Mouse (Mus musculus): ENCODE measurements around the gene Chtop. TPM values are rescaled to one million over a fixed set of nuclear protein-coding genes. Genes with fewer than 3 reads are reported as not detected.

Chtop gene
- polyA plus RNA-seq, 1 experiment from 2014 or later: 151 TPM

DNA sequence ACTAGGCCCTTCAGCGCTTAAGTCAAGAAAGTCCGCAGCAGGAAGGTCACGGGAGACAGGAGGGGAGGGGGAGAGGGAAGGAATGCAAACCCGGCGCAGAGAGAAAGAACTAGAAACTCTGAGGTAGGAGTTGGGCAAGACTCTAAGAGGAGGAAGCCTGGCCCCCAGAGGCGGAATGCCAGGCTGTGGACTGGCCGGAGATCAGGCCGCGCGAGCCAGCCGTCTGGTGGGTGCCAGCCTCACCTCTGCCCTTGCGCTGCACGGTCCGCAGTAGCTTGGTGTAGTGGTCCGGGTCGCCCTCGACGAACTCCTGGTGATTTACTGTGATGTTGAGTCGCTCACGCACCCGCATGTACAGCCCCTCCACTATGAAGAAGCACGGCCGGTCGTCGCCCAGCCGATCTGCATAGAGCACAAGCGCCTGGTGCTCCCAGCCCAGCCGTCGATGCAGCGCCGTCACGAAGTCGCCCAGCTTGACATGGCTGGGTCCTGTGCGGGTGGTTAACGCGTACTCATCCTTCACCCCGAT lies 44.7 kb downstream of the Chtop start:
- ATAC-seq (replicated peaks; ENCODE audit: low FRiP score) (peak; percentile 12), DNase-seq (ENCODE audit: low spot score) (no peak)
- Histone ChIP-seq H3K9ac (ENCODE audit: low read length) (no peak overlapping the region; the same call in 1 of the 2 replicates), H3K27me3 (ENCODE audit: control insufficient read depth, insufficient read depth, low read length) (peaks cover 39% of the 10 kb centered on the region), H3K36me3 (ENCODE audit: control insufficient read depth, insufficient read depth, low read length) (no peaks in the 10 kb centered on the region), H3K4me1 (replicated peaks; ENCODE audit: control insufficient read depth, insufficient read depth, low read length) (peaks cover 9% of the 10 kb centered on the region; the same call in 1 of the 2 replicates), H3K4me2 (ENCODE audit: low read depth, low read length, severe bottlenecking) (peak overlapping the region; percentile 77), H3K9me3 (ENCODE audit: control insufficient read depth, low read length) (no peaks in the 10 kb centered on the region), H3K27ac (ENCODE audit: low read depth, low read length) (no peak overlapping the region), H3K4me3 (ENCODE audit: low read depth, low read length) (peak overlapping the region; percentile 41)
- 11% methylated on average over 37 of the region's 37 CpGs for WGBS

DNA sequence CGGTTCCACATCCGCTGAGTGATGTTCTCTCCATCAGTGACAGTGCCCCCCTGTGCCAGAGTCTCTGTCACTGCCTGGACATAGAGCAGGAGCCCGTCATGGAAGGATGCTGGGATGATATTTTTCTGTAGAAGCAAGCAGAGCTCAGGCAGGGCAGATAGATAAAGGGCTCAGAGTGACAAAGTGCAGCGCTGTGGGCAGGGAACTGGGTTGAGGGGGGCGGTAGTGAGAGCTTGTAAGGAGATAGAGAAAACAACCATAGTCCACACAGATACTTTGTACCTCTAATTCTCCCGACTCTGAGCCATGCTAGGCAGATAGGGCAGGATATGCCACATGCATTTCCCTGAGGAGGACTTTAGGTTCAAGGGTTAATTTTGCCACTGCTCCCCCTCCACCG lies 46.7 kb downstream of the Chtop start:
- Histone ChIP-seq H3K4me2 (ENCODE audit: low read depth, low read length, severe bottlenecking) (no peak overlapping the region), H3K9me3 (ENCODE audit: control insufficient read depth, low read length) (no peaks in the 10 kb centered on the region), H3K36me3 (ENCODE audit: control insufficient read depth, insufficient read depth, low read length) (no peaks in the 10 kb centered on the region), H3K27me3 (ENCODE audit: control insufficient read depth, insufficient read depth, low read length) (peaks cover 39% of the 10 kb centered on the region), H3K4me1 (replicated peaks; ENCODE audit: control insufficient read depth, insufficient read depth, low read length) (peaks cover 9% of the 10 kb centered on the region; the same call in 1 of the 2 replicates), H3K9ac (ENCODE audit: low read length) (no peak overlapping the region), H3K27ac (ENCODE audit: low read depth, low read length) (no peak overlapping the region), H3K4me3 (ENCODE audit: low read depth, low read length) (no peak overlapping the region)
- no peak for DNase-seq (ENCODE audit: low spot score)
- WGBS: 31% methylated on average over 7 of the region's 7 CpGs
- ATAC-seq (replicated peaks; ENCODE audit: low FRiP score): no peak

DNA sequence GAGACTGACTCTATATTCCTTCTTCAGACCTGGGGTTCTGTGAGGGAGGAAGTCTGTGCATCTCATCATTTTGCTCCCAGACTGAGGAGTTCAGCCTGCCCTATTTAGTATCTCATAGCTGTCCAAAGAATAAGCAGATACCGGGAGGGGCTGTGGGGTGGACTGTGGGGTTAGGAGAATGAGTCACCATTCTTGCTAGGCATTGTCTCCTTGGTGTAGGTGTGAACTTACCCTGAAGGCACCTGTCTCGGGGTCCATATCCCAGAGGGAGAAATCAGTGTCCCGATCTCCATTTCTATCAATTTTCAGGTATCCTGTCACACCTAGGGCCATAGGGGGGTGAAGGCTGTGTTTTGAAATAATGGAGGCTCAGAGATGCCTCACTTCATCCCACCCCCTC lies 47.4 kb downstream of the Chtop start:
- Histone ChIP-seq H3K36me3 (ENCODE audit: control insufficient read depth, insufficient read depth, low read length) (no peaks in the 10 kb centered on the region), H3K4me3 (ENCODE audit: low read depth, low read length) (no peak overlapping the region), H3K4me2 (ENCODE audit: low read depth, low read length, severe bottlenecking) (no peak overlapping the region), H3K4me1 (replicated peaks; ENCODE audit: control insufficient read depth, insufficient read depth, low read length) (peaks cover 9% of the 10 kb centered on the region; the same call in 1 of the 2 replicates), H3K27me3 (ENCODE audit: control insufficient read depth, insufficient read depth, low read length) (peaks cover 39% of the 10 kb centered on the region), H3K9ac (ENCODE audit: low read length) (no peak overlapping the region), H3K27ac (ENCODE audit: low read depth, low read length) (no peak overlapping the region), H3K9me3 (ENCODE audit: control insufficient read depth, low read length) (no peaks in the 10 kb centered on the region)
- ATAC-seq (replicated peaks; ENCODE audit: low FRiP score): no peak
- DNase-seq (ENCODE audit: low spot score): no peak
- 89% methylated on average over 3 of the region's 3 CpGs for WGBS

DNA sequence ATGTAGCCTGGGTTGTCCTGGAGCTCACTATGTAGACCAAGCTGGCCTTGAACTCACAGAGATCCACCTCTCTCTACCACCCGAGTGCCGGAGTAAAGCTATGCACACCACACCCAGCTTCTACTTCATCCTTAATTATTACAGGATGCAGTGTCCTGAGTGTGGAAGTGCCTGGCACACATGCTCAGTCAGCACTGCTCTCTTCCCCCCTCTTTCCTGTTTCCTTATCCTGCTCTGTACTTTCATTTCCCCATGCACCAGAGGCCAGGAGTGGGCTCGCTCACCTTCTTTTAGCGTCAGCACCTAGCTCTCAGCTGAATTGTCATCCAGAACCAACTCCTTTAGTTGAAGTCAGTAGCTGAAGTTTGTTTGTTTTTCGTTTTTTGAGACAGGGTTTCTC lies 49.0 kb downstream of the Chtop start:
- H3K4me2 ChIP-seq (ENCODE audit: low read depth, low read length, severe bottlenecking): no peak overlapping the region
- ATAC-seq (replicated peaks; ENCODE audit: low FRiP score): no peak
- H3K27ac ChIP-seq (ENCODE audit: low read depth, low read length): no peak overlapping the region
- H3K4me1 ChIP-seq (replicated peaks; ENCODE audit: control insufficient read depth, insufficient read depth, low read length): peaks cover 4% of the 10 kb centered on the region; the same call in 1 of the 2 replicates
- H3K9me3 ChIP-seq (ENCODE audit: control insufficient read depth, low read length): no peaks in the 10 kb centered on the region
- no peaks in the 10 kb centered on the region for H3K36me3 ChIP-seq (ENCODE audit: control insufficient read depth, insufficient read depth, low read length)
- peaks cover 31% of the 10 kb centered on the region for H3K27me3 ChIP-seq (ENCODE audit: control insufficient read depth, insufficient read depth, low read length)
- no peak overlapping the region for H3K9ac ChIP-seq (ENCODE audit: low read length)
- DNase-seq (ENCODE audit: low spot score): no peak
- H3K4me3 ChIP-seq (ENCODE audit: low read depth, low read length): no peak overlapping the region
- WGBS: 77% methylated on average over 5 of the region's 5 CpGs

DNA sequence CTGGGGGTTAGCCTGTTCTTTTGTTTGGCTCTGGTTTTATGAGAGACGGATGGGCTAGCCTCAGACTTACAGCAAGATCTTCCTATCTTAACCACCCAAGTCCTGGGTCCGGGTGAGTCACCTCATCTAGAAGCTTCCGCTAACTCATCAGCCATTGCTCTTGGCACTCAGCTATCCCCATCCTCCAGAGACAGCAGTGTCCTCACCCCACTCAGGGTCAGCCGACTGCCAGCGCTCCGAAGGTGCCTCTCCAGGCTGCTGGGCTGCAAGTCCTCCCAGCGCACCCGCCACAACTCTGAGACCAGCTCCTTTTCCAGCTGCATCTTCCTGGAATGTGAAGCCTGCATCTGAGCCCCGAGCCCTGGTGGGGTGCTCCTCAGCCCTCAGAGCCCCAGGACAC lies 49.6 kb downstream of the Chtop start:
- H3K9me3 ChIP-seq (ENCODE audit: control insufficient read depth, low read length): no peaks in the 10 kb centered on the region
- H3K4me3 ChIP-seq (ENCODE audit: low read depth, low read length): no peak overlapping the region
- H3K9ac ChIP-seq (ENCODE audit: low read length): no peak overlapping the region
- H3K27ac ChIP-seq (ENCODE audit: low read depth, low read length): no peak overlapping the region
- peaks cover 25% of the 10 kb centered on the region for H3K27me3 ChIP-seq (ENCODE audit: control insufficient read depth, insufficient read depth, low read length)
- no peak for DNase-seq (ENCODE audit: low spot score)
- 81% methylated on average over 9 of the region's 9 CpGs for WGBS
- H3K36me3 ChIP-seq (ENCODE audit: control insufficient read depth, insufficient read depth, low read length): no peaks in the 10 kb centered on the region
- no peaks in the 10 kb centered on the region for H3K4me1 ChIP-seq (replicated peaks; ENCODE audit: control insufficient read depth, insufficient read depth, low read length)
- no peak overlapping the region for H3K4me2 ChIP-seq (ENCODE audit: low read depth, low read length, severe bottlenecking)
- ATAC-seq (replicated peaks; ENCODE audit: low FRiP score): no peak

DNA sequence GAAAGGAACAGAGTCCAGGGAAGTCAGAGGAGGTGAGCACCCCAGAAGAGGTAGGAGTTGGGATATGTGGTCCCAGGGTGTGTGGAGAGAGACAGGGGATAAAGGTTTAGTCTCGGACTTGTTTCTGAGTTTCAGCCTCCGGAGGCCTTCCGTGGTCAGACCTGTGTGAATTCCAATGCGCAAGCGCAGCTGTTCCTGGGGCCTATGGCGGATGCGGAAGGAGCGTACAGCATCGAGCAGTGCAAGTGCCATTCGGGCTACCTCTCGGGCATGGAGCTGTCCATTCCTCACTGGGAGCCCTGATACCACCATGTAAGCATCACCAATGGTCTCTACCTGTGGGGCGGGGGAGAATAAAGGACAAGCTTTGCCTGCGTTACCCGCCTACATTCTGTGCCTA lies 54.4 kb downstream of the Chtop start:
- WGBS: 88% methylated on average over 14 of the region's 14 CpGs
- Histone ChIP-seq H3K4me1 (replicated peaks; ENCODE audit: control insufficient read depth, insufficient read depth, low read length) (no peaks in the 10 kb centered on the region), H3K36me3 (ENCODE audit: control insufficient read depth, insufficient read depth, low read length) (no peaks in the 10 kb centered on the region), H3K27me3 (ENCODE audit: control insufficient read depth, insufficient read depth, low read length) (no peaks in the 10 kb centered on the region), H3K9ac (ENCODE audit: low read length) (no peak overlapping the region), H3K4me2 (ENCODE audit: low read depth, low read length, severe bottlenecking) (no peak overlapping the region), H3K4me3 (ENCODE audit: low read depth, low read length) (no peak overlapping the region), H3K9me3 (ENCODE audit: control insufficient read depth, low read length) (no peaks in the 10 kb centered on the region), H3K27ac (ENCODE audit: low read depth, low read length) (no peak overlapping the region)
- DNase-seq (ENCODE audit: low spot score): no peak
- ATAC-seq (replicated peaks; ENCODE audit: low FRiP score): no peak

DNA sequence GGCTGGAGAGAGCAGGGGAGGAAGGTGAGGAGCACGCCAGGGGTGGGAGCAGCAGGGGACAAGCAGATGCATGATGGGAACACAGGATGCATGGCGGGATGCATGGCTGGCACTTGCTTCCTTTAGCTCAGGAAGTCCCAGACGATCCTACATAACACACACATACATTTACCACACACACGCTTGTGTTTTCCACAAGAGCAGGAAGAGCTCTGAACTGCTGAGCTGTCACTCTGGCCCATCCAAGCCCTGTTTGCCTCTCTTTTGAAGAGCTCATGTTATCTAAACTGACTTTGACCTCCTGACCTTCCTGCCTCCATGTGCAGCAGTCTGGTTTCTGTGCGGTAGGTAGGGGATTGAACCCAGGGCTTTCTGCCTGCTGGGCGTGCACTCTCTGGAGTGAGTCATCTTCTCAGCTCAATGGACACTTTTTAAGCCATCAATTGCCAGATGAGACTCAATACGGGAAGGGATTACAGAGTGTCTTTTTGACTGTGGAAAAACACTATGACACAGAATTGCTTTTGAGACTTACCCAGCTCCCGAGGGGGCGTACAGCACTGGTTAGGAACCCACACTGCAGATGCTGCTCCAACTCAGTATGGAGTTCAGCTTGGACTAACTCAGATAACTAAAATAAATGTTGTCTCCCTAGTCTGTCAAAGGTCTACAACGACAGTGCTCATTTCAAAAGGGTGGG lies 57.8 kb downstream of the Chtop start:
- H3K4me1 ChIP-seq (replicated peaks; ENCODE audit: control insufficient read depth, insufficient read depth, low read length): peaks cover 7% of the 10 kb centered on the region; the same call in 1 of the 2 replicates
- no peak overlapping the region for H3K4me2 ChIP-seq (ENCODE audit: low read depth, low read length, severe bottlenecking)
- no peaks in the 10 kb centered on the region for H3K9me3 ChIP-seq (ENCODE audit: control insufficient read depth, low read length)
- no peak for ATAC-seq (replicated peaks; ENCODE audit: low FRiP score)
- H3K27me3 ChIP-seq (ENCODE audit: control insufficient read depth, insufficient read depth, low read length): no peaks in the 10 kb centered on the region
- no peak overlapping the region for H3K27ac ChIP-seq (ENCODE audit: low read depth, low read length)
- no peak for DNase-seq (ENCODE audit: low spot score)
- H3K9ac ChIP-seq (ENCODE audit: low read length): no peak overlapping the region
- H3K36me3 ChIP-seq (ENCODE audit: control insufficient read depth, insufficient read depth, low read length): no peaks in the 10 kb centered on the region
- WGBS: 65% methylated on average over 10 of the region's 10 CpGs
- no peak overlapping the region for H3K4me3 ChIP-seq (ENCODE audit: low read depth, low read length)

DNA sequence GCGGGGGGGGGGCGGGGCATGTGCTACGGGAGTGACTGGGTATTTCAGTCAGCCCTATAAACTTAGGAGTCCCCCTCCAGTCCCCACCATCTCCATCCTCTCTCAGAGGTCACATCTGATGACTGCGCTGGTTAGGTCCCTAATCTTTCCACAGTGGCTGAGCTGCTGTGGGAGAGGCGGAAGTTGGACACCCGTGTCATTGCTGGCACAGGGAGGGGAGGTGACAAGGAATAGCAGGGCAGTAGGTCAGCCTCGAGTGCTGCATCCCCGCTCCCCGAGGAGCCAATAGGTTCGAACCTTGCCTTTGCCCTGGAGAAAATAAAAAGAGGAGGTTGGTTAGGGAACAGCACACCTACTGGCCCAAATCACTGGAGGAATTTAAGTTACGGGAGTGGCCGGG lies 58.4 kb downstream of the Chtop start:
- H3K9ac ChIP-seq (ENCODE audit: low read length): no peak overlapping the region
- no peaks in the 10 kb centered on the region for H3K27me3 ChIP-seq (ENCODE audit: control insufficient read depth, insufficient read depth, low read length)
- no peaks in the 10 kb centered on the region for H3K9me3 ChIP-seq (ENCODE audit: control insufficient read depth, low read length)
- no peak overlapping the region for H3K27ac ChIP-seq (ENCODE audit: low read depth, low read length)
- ATAC-seq (replicated peaks; ENCODE audit: low FRiP score) (no peak), DNase-seq (ENCODE audit: low spot score) (no peak)
- no peaks in the 10 kb centered on the region for H3K36me3 ChIP-seq (ENCODE audit: control insufficient read depth, insufficient read depth, low read length)
- H3K4me2 ChIP-seq (ENCODE audit: low read depth, low read length, severe bottlenecking): no peak overlapping the region
- no peak overlapping the region for H3K4me3 ChIP-seq (ENCODE audit: low read depth, low read length)
- peaks cover 10% of the 10 kb centered on the region; the same call in 1 of the 2 replicates for H3K4me1 ChIP-seq (replicated peaks; ENCODE audit: control insufficient read depth, insufficient read depth, low read length)
- 33% methylated on average over 12 of the region's 12 CpGs for WGBS
